Mouse (Mus musculus): ENCODE measurements around the gene Tnnt3. TPM values are rescaled to one million over a fixed set of nuclear protein-coding genes. Genes with fewer than 3 reads are reported as not detected.

The Tnnt3 gene
- polyA plus RNA-seq, 1 experiment from 2014 or later: 1.5 TPM

DNA sequence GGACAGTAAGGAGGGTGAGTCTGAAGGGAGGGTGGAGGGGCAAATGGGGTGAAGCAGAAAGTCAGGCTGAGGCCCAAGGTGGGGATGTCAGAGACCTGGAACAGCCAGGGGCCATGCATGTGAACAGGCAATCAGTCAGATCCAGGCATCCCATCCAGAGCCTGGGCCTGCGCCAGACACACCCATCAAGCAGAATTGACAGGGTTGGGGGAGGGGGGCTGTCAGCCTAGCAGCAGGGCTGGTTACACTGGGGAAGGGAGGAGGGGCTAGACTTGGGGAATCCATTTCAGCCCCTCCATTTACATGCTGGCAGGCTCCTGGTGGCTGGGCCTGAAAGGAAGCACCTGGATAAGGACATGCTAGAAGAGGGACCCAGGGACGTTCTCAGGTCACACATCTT, 7.3 kb downstream of the Tnnt3 start:
- no peak overlapping the region for H3K4me3 ChIP-seq (ENCODE audit: low read depth, low read length)
- H3K9ac ChIP-seq (replicated peaks; ENCODE audit: low read depth): no peak overlapping the region
- H3K9me3 ChIP-seq (ENCODE audit: low read length): no peaks in the 10 kb centered on the region
- H3K4me1 ChIP-seq (ENCODE audit: insufficient read depth, low read depth, low read length): no peaks in the 10 kb centered on the region
- H3K27ac ChIP-seq (ENCODE audit: low read length): no peak overlapping the region
- peak; percentile 13; the same call in 1 of the 2 replicates for ATAC-seq
- WGBS: 57% methylated on average over 2 of the region's 2 CpGs
- DNase-seq (ENCODE audit: low spot score): no peak
- no peak overlapping the region for H3K4me2 ChIP-seq (replicated peaks; ENCODE audit: low read depth, low read length)
- TF ChIP-seq CTCF (IDR thresholded peaks at IDR 0.05) (no peak), EP300 (IDR thresholded peaks at IDR 0.05) (no peak)
- H3K36me3 ChIP-seq (ENCODE audit: insufficient read depth, low read length): no peaks in the 10 kb centered on the region
- H3K27me3 ChIP-seq (replicated peaks; ENCODE audit: insufficient read depth, low read length): no peaks in the 10 kb centered on the region

DNA sequence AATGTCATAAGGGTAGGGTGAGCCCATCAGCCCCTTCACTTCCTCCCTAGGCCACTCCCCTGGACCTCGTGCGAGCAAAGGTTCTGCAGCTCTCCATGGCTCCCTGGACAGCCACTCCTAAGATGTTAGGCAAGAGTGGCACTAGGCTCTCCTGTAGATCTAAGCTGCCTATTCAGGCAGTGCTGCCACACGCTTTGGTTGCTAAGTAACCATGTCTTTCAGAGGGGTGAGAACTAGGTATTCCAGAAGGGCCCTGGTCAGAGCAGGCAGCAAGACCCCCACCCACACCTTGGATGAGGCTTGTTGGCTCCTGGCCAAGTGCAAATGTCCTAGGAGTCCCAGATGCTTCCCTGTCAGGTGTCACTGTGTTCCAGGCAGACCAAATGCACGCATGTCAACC, 7.9 kb downstream of the Tnnt3 start:
- Histone ChIP-seq H3K36me3 (ENCODE audit: insufficient read depth, low read length) (no peaks in the 10 kb centered on the region), H3K4me2 (replicated peaks; ENCODE audit: low read depth, low read length) (no peak overlapping the region), H3K27ac (ENCODE audit: low read length) (no peak overlapping the region), H3K27me3 (replicated peaks; ENCODE audit: insufficient read depth, low read length) (no peaks in the 10 kb centered on the region), H3K4me1 (ENCODE audit: insufficient read depth, low read depth, low read length) (no peaks in the 10 kb centered on the region), H3K9me3 (ENCODE audit: low read length) (no peaks in the 10 kb centered on the region), H3K4me3 (ENCODE audit: low read depth, low read length) (no peak overlapping the region), H3K9ac (replicated peaks; ENCODE audit: low read depth) (no peak overlapping the region)
- DNase-seq (ENCODE audit: low spot score) (peak; percentile 25), ATAC-seq (peak; percentile 25; the same call in 1 of the 2 replicates)
- TF ChIP-seq CTCF (IDR thresholded peaks at IDR 0.05) (no peak), EP300 (IDR thresholded peaks at IDR 0.05) (no peak)
- WGBS: 36% methylated on average over 4 of the region's 4 CpGs

DNA sequence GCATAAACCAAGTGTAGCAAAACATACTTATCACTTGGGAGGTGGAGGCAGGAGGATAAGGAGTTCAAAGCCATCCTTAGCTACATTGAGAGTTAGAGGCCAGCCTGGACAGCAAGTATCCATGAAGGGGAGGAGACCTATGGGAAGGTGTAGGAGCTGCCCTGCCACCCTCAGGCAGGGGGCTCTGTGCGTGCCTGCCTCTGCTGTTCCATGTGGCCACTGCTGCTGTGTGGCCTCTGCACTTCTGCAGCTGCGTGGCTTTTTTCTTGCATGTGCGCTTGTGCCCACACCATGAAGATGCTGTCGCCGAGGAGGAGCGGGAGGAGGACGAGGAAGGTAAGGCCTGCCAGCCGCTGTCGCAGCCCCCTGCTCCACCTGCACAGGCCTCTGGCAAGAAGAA, 8.8 kb downstream of the Tnnt3 start:
- no peak for ATAC-seq
- no peak for DNase-seq (ENCODE audit: low spot score)
- Histone ChIP-seq H3K9me3 (ENCODE audit: low read length) (no peaks in the 10 kb centered on the region), H3K4me2 (replicated peaks; ENCODE audit: low read depth, low read length) (no peak overlapping the region), H3K27ac (ENCODE audit: low read length) (no peak overlapping the region), H3K4me3 (ENCODE audit: low read depth, low read length) (no peak overlapping the region), H3K4me1 (ENCODE audit: insufficient read depth, low read depth, low read length) (no peaks in the 10 kb centered on the region), H3K36me3 (ENCODE audit: insufficient read depth, low read length) (no peaks in the 10 kb centered on the region), H3K27me3 (replicated peaks; ENCODE audit: insufficient read depth, low read length) (no peaks in the 10 kb centered on the region), H3K9ac (replicated peaks; ENCODE audit: low read depth) (no peak overlapping the region)
- TF ChIP-seq EP300 (IDR thresholded peaks at IDR 0.05): no peak
- no peak for TF ChIP-seq CTCF (IDR thresholded peaks at IDR 0.05)
- 97% methylated on average over 9 of the region's 9 CpGs for WGBS

DNA sequence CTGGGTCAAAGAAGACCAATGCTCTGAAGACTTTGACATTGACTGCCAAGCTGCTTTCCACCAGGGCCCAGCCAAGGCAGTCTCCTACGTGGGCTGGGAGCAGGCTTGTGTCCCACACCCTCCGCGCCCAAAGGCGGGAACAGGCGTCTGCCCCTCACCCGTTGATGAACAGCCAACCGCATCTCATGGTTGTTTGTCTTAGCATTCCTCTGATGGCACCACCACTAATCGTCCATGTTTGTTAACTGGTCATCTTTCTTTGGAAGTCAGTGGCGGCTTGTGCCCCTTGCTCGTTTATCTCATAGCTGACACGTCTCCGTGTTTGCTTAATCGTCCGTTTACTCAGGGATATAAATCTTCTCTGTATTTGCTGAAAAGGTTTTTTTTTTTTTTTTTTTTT, 10.9 kb downstream of the Tnnt3 start:
- DNase-seq (ENCODE audit: low spot score): no peak
- WGBS: 24% methylated on average over 14 of the region's 14 CpGs
- no peak overlapping the region for H3K4me2 ChIP-seq (replicated peaks; ENCODE audit: low read depth, low read length)
- ATAC-seq: no peak
- no peaks in the 10 kb centered on the region for H3K4me1 ChIP-seq (ENCODE audit: insufficient read depth, low read depth, low read length)
- TF ChIP-seq EP300 (IDR thresholded peaks at IDR 0.05) (no peak), CTCF (IDR thresholded peaks at IDR 0.05) (no peak)
- no peaks in the 10 kb centered on the region for H3K36me3 ChIP-seq (ENCODE audit: insufficient read depth, low read length)
- no peaks in the 10 kb centered on the region for H3K9me3 ChIP-seq (ENCODE audit: low read length)
- no peak overlapping the region; the same call in 1 of the 2 replicates for H3K27ac ChIP-seq (ENCODE audit: low read length)
- H3K27me3 ChIP-seq (replicated peaks; ENCODE audit: insufficient read depth, low read length): no peaks in the 10 kb centered on the region
- H3K4me3 ChIP-seq (ENCODE audit: low read depth, low read length): no peak overlapping the region
- no peak overlapping the region for H3K9ac ChIP-seq (replicated peaks; ENCODE audit: low read depth)

DNA sequence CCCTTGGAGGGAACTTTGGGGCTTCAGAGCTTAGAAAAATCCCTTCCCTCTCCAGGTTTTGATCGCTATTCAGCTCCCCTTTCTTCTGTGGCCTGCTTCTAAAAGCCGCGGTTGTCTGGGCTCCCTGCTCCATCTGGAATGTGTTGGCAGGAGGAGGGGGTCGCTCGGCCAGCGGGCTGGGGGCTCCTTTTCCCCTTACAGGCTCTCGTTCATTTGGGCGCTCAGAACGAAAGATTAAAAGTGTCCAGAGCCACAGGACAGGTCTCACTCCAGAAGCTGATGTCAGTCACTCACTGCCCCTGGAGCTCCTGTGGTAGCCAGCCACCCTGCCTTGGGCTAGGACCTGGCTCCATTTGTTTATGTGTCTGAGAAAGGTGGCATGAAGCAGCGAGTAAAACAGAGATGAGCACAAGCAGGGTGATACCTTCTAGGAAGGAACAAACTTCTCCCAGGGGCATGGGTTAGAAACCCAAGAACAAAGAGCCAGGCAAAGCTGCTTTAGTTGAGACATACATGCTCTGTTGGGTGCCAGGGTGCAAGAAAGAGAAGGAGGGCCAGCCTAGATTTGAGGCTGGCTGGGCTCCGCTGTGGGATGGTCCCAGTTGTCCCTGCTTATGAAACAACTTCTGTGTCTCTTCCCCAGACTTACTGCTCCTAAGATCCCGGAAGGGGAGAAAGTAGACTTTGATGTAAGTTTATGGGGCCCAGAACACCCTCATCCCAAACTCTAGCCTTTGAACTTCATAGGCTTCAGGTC, 11.6 kb downstream of the Tnnt3 start:
- Histone ChIP-seq H3K9me3 (ENCODE audit: low read length) (no peaks in the 10 kb centered on the region), H3K9ac (replicated peaks; ENCODE audit: low read depth) (no peak overlapping the region), H3K36me3 (ENCODE audit: insufficient read depth, low read length) (no peaks in the 10 kb centered on the region), H3K4me3 (ENCODE audit: low read depth, low read length) (no peak overlapping the region), H3K4me1 (ENCODE audit: insufficient read depth, low read depth, low read length) (no peaks in the 10 kb centered on the region), H3K27ac (ENCODE audit: low read length) (peak overlapping the region; percentile 6), H3K27me3 (replicated peaks; ENCODE audit: insufficient read depth, low read length) (no peaks in the 10 kb centered on the region), H3K4me2 (replicated peaks; ENCODE audit: low read depth, low read length) (no peak overlapping the region)
- 18% methylated on average over 12 of the region's 12 CpGs for WGBS
- no peak for TF ChIP-seq EP300 (IDR thresholded peaks at IDR 0.05)
- no peak for TF ChIP-seq CTCF (IDR thresholded peaks at IDR 0.05)
- ATAC-seq (peak; percentile 68), DNase-seq (ENCODE audit: low spot score) (peak; percentile 62)

- 86% methylated on average over 4 of the region's 4 CpGs for WGBS
Measured at GRCm38 (mm10) chr7:142514048-142514447, 15.4 kb downstream of the Tnnt3 start.

More at GRCm38 (mm10) chr7:142514048-142514447, 15.4 kb downstream of the Tnnt3 start:
- H3K9me3 ChIP-seq (ENCODE audit: low read length): no peaks in the 10 kb centered on the region
- H3K4me3 ChIP-seq (ENCODE audit: low read depth, low read length): no peak overlapping the region
- ATAC-seq (no peak), DNase-seq (ENCODE audit: low spot score) (no peak)
- no peaks in the 10 kb centered on the region for H3K27me3 ChIP-seq (replicated peaks; ENCODE audit: insufficient read depth, low read length)
- TF ChIP-seq CTCF (IDR thresholded peaks at IDR 0.05): no peak
- no peak for TF ChIP-seq EP300 (IDR thresholded peaks at IDR 0.05)
- no peak overlapping the region for H3K27ac ChIP-seq (ENCODE audit: low read length)
- H3K4me2 ChIP-seq (replicated peaks; ENCODE audit: low read depth, low read length): no peak overlapping the region
- no peak overlapping the region for H3K9ac ChIP-seq (replicated peaks; ENCODE audit: low read depth)
- H3K4me1 ChIP-seq (ENCODE audit: insufficient read depth, low read depth, low read length): peaks cover 5% of the 10 kb centered on the region; the same call in 1 of the 2 replicates
- H3K36me3 ChIP-seq (ENCODE audit: insufficient read depth, low read length): no peaks in the 10 kb centered on the region
